Mouse (Mus musculus) large intestine, adult 2 months (tissue): ENCODE measurements around the gene Lingo3. TPM values are rescaled to one million over a fixed set of nuclear protein-coding genes. Genes with fewer than 3 reads are reported as not detected.

ENCODE experiments used
- DNase-seq: peaks from one replicate; pipeline ENCODE4 v3.0.0-alpha.2; 2012; ENCODE audit warnings: low read depth, low spot score
- WGBS: fragments of 180-500 bp; shearing (Covaris S2); methylation state at CpG from one replicate; pipeline ENCODE4 v1.1.7; 2018; 5-methylcytosine and 5-hydroxymethylcytosine counted together
- polyA plus RNA-seq: library from polyadenylated mRNA; depleted of rRNA; stranded (reverse); fragments of >200 nt; gene quantifications from 2 replicates; pipeline ENCODE4 v1.2.3, GENCODE M21; 2012; rRNA removed

The Lingo3 gene
- polyA plus RNA-seq: 0.04 and 0.05 TPM in 2 replicates

DNA sequence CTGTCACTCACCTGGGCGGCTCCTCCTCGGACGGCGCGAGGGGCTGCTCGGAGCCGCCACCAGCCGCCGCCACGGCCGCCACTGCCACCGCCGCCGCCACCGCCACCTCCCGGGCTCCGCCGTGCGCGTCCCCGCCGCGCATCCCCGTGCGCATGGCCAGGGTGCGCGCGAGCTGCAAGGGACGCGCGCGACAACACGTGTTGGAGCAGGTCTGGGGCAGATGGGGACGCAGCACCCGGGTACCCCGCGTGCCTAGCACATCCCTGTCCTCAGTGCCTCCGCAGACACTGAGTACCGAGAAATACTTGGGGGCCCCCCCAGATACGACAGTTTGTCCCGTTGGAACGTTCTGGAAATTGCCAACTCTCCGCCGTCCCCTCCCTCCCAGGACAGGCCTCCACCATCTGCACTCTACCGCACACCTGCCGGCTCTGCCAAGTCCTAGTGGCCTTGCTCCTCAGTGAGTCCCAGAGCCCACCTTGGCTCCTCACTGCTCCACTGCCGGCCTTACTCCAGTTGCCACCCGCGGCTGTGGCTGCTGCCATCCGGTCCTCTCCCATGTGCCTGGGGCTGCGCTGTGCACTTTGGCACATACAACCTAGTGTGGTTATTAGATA, at the start of gene Lingo3:
TSS of gene Lingo3 (minus strand) at position 109 of the 617 bp plus-strand sequence.
- WGBS: 4% methylated on average over 46 of the region's 51 CpGs
- no peak for DNase-seq

DNA sequence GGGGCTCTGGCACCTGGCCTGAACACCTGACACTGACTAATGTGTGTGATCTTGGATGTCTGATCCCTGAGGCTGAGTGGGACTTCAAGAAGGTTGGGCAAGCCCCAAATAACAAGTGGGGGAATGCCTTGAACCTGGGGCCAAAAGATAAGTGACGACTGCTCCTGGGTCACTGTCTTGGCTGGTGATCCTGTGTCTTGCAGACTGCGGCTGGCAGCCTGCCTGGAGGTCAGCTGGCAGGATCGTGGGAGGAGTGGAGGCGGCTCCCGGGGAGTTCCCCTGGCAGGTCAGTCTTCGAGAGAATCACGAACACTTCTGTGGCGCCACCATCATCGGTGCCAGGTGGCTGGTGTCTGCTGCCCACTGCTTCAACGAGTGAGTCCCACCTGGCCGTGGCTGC, 43.3 kb upstream of the Lingo3 start:
- DNase-seq: no peak
- 18% methylated on average over 11 of the region's 11 CpGs for WGBS

DNA sequence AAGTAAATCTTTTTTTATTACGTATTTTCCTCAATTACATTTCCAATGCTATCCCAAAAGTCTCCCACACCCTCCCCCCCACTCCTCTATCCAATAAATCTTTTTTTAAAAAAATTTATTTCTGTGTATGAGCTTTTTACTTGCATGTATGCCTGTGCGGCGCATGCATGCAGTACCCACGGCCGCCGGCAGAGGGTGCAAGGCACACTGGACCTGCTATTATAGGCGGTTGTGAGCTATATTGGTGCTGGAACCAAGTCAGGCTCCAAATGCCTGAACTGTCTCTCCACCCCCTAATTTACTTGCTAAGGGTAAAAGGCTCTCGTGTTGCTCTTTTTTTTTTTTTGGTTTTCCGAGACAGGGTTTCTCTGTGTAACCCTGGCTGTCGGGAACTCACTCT, 37.5 kb upstream of the Lingo3 start:
- 20% methylated on average over 10 of the region's 10 CpGs for WGBS
- no peak for DNase-seq

DNA sequence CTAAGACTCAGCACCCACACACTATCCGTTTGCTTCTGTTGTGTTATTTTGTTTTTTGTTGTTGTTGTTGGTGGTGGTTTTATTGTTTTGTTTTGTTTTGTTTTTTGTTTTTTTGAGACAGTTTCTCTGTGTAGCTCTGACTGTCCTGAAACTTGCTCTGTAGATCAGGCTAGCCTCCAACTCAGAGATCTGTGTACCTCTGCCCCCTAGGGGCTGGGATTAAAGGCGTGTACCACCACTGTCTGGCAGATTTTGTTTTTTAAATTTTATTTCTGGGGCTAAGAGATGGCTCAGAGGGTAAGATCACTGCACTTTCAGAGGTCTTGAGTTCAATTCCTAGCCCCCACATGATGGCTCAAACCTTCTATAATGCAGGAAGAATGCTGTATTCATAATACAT, 37.1 kb upstream of the Lingo3 start:
- WGBS: 62% methylated on average over 2 of the region's 2 CpGs
- no peak for DNase-seq

DNA sequence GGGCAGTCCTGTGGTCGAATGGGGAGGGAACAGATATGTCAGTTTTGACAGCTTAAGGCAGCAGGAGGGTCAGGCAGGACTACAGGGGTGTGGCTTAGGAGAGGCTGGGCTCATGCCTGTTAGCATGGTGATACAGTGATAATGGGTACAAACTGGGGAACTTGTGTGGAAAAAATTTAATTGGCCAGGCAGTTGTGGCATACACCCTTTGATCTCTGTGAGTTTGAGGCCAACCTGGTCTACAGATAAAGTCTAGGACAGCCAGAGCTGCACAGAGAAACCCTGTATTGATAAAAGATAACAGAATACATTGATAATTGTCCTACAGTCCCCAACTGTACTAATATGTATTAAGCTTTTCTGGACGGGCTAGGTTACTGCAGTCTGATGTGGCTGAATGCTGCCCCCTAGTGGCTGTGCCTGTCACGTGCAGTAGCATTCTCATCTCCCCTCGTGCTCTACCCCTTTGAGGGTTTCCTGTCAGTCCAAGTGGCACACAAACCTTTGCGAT, 36.3 kb upstream of the Lingo3 start:
- DNase-seq: no peak
- WGBS: 15% methylated on average over 5 of the region's 5 CpGs

DNA sequence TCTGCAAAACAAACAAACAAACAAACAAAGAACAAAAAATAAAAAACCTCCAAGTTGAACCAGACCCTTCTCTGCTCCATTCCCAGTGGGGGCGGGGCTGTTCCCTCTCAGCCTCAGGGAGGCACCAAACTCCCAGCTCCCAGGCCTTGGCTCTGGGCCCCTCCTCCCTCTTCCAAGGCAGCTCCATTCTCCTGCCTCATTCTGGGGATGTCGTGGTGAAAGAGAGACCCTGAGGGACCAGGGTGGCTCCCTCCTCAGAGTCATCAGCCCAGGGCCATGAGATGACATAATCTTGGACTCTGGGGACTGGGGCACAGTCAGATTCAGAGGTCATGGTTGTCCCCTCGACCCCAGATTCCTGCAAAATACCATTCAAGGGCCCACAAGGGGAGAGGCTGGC, 32.8 kb upstream of the Lingo3 start:
- WGBS: 29% methylated on average over 3 of the region's 3 CpGs
- no peak for DNase-seq

DNA sequence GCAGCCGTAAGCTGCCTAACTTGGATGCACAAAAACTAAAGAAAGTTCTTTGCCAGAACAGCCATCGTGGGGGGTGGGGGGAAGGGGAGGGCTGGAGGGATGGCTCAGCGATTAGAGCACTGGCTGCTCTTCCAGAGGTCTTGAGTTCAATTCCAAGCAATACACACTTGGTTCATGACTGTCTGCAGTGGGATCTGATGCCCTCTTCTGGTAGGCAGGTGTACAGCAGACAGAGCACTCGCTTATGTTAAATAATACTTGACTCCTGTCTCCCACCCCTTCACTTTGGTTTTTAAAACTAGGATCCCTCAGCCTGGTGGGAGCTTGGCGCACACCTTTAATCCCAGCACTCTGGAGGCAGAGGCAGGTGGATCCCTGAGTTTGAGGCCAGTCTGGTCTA, 32.2 kb upstream of the Lingo3 start:
- DNase-seq: no peak
- 26% methylated on average over 5 of the region's 5 CpGs for WGBS

DNA sequence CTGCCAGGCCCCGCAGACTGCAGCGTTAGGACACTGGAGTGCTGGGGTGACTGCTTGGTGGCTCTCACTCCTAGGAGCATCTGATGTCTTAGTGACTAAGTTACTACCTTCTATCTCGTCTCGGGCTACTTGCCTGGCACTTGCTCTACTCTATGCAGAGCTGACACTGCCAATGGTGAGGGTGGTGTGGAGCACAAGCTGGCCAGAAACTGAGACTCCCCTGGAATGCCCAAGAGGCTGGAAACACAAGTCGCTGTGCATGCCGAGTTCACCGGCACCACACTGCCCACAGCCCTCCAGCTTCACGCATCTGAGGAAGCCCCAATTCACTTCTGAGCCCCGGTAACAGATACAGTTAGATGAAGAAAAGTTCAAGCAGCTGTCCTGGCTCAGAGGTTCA, 30.2 kb upstream of the Lingo3 start:
- no peak for DNase-seq
- 77% methylated on average over 9 of the region's 9 CpGs for WGBS

DNA sequence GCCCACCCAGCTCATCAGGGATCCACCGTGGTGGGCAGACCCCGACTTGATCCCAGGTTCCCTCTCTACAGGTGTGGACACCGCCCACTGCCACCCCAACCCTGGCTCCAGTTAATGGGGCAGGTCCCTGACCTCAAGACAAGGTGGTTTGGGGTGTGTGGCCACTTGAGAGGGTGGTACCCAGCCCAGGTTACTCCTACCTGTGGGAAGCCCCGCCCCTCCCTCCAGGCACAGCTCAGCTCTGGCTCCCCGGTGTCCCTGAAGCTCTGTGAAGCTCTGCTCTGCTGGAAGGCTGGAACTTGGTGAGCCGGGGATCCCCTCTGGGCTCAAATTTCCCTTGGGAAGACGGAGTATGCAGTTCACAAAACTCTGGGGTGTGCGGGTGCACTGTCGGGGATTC, 27.7 kb upstream of the Lingo3 start, which contains the start of gene Tmprss9:
TSS of gene Tmprss9 (plus strand) at position 268 of the 400 bp plus-strand sequence.
- 17% methylated on average over 9 of the region's 9 CpGs for WGBS
- no peak for DNase-seq

DNA sequence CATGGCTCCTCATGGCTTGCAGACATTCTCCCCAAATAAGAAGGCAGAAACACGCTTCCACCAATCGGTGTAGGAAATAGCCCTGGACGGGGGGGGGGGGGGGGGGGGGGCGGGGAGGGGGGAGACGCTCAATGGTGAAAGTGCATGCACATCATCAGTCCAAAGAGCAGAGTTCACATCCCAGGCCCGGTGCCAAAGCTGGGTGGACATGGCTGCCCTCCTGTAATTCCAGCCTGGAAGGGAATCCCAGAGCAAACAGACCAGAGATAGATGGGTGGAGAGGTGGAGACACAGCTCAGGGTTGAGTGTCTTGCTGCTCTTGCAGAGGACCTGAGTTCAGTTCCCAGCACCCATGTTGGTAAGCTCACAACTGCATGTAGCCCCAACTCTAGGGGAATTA, 27.2 kb upstream of the Lingo3 start:
- DNase-seq: no peak
- 34% methylated on average over 3 of the region's 6 CpGs for WGBS

DNA sequence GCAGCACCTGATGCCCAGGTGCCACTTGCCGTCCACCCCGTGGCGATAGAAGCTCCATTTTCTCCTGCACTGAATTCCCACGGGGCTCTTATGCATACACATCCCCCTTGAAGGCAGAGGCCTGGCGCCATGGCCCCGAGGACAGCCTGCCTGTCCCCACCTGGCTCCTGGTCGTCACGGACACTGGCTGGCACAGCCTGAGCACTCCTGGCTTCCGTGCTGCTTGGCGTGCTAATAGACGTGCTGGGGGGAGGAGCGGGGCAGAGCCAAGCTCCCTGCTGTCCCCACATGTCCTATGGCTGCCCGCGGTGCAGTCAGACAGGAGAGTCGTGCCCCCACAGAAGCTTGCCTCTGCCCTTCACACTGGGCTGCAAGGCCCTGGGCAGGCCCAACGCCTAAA, 20.6 kb upstream of the Lingo3 start:
- no peak for DNase-seq
- WGBS: 89% methylated on average over 16 of the region's 16 CpGs

DNA sequence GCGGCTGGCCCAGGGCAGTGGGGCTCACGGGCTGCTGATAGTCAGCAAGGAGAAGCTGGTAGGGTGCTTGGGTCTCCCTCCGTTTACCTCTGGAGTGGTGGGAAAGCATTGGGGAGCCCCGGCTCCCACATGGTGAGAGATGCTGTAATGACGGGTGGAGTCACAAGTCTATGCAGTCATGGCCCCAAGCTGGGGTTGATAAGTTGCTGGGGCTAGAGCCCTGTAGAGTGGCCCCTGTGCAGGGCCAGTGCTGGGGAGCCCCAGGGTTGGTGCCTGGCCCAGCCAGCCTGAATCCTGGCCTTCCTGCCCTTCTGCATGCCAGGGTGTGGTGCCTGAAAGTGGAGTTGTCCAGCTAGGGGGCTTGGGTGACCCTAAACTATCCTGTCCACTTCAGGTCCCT, 18.5 kb upstream of the Lingo3 start:
- no peak for DNase-seq
- WGBS: 92% methylated on average over 5 of the region's 5 CpGs

DNA sequence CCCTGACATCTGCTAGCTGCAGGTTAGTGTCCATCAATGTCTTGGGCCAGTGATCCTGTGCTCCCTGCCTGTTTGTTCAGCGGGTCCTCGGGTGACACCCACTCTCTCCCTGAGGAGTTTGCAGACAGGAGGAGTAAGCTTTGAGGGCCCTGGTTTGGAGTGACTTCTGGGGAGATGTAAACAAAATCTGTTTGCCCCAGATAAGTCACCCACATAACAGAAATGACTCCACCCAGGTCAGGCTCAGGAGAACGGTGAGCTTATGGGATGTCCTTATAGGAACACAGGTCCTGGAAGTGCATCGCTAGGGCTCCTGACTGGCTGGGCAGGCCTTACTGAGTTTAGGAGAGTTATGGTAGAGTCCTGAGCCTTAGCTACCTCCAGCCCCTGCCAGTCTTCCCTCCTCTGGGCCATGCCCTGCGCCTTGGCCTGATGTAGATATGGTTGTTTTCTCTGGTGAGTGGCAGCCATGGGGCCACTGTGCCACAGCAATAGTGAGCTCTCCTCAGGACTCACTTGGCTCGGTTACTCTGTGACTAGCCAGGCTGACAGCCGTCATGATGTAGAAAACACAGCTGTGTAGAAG, 14.6 kb upstream of the Lingo3 start:
- DNase-seq: no peak
- 80% methylated on average over 7 of the region's 7 CpGs for WGBS

DNA sequence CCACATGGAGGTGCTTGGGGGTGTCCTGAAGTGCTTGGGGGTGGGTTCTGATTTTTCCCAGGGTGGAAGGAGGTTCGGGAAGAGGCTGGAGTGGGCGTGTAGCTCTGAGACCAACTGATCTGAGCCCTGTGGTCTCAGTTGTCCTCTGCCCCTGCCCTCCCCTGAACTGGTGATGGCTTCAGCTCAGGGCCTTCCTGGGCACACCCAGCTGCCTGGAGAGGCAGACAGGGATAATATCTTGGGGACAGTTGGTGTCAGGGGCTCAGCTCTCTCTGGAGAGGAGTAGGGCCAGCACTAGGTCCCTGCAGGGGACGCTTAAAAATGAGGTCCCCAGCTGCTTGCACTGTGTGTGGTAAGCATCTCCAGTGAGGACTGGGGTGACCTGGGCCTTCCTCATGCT, 14.0 kb upstream of the Lingo3 start:
- WGBS: 79% methylated on average over 3 of the region's 3 CpGs
- no peak for DNase-seq

DNA sequence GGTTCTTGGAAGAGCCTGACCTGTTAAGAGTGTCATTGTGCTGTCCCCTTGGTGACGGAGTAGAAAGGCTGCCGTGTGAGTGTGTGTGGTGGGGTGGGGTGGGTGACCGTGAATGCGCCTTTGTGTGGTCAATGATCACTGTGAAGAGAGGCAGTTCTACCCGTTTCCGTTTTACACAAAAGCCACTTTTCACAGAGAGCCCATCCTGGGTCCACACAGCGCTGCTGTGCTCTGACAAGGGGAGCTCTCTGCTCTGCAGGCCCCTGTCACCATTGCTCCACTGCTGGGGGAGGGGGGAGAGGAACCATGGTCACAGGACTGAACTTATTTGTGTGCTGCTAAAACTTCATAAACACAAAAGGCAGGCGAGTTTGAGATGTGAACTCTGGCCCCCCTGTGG, 13.5 kb upstream of the Lingo3 start:
- 70% methylated on average over 8 of the region's 8 CpGs for WGBS
- no peak for DNase-seq

DNA sequence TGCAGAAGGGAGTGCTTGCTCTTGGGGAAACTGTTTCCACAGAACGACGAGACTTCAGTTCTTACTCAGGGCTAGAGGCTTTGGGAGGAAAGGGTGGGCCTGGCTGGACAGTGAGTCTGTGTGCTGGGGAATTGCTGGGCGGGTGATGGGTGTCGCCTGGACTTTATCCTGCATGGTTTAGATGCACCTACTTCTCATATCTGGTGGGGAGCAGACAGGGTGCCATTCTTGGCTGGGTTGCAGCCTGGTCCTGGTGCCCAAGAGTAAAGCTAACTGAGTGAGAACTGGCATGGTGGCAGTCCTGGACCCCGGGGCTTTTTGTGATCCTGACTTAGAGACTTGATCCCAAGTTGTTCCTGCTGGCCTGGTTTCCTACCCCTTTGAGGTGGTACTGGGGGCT, 13.1 kb upstream of the Lingo3 start:
- DNase-seq: no peak

DNA sequence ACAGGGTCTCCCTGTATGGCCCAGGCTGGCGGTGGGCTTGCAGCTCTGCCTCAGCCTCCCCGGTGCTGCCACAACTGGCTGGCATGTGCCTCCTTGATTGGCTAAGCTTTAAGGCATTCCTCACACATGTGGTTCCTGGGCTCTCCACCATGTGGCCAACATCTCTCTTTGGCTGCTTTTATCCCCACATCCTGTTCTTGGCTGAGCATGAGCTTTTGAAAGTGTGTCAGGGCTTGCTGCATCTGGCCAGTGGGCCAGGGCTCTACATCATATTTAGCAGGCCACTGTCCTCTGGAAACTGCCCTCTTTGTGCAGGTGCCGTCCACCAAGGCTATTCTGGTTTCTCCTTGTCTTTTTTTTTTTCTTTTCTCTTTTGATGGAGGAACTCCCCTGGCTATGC, 12.4 kb upstream of the Lingo3 start:
- 49% methylated on average over 3 of the region's 3 CpGs for WGBS
- no peak for DNase-seq

More for the DNA sequence above, 13.1 kb upstream of the Lingo3 start:
- 55% methylated on average over 5 of the region's 5 CpGs for WGBS

DNA sequence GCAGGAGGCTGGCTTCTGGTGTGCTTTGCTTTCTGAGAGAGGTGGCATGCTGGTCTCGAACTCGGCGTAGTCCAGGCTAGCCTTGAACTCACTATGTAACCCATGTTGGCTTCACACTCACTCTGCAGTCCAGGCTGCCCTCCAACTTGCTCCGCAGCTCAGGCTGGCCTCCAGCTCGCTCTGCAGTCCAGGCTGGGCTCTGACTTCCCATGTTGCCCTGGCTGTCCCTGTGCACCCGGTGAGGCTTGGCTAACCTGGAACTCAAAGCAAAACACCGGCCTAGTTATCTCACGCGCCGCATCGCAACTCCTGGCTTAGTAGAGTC, 11.9 kb upstream of the Lingo3 start:
- DNase-seq: no peak
- 9% methylated on average over 11 of the region's 11 CpGs for WGBS

DNA sequence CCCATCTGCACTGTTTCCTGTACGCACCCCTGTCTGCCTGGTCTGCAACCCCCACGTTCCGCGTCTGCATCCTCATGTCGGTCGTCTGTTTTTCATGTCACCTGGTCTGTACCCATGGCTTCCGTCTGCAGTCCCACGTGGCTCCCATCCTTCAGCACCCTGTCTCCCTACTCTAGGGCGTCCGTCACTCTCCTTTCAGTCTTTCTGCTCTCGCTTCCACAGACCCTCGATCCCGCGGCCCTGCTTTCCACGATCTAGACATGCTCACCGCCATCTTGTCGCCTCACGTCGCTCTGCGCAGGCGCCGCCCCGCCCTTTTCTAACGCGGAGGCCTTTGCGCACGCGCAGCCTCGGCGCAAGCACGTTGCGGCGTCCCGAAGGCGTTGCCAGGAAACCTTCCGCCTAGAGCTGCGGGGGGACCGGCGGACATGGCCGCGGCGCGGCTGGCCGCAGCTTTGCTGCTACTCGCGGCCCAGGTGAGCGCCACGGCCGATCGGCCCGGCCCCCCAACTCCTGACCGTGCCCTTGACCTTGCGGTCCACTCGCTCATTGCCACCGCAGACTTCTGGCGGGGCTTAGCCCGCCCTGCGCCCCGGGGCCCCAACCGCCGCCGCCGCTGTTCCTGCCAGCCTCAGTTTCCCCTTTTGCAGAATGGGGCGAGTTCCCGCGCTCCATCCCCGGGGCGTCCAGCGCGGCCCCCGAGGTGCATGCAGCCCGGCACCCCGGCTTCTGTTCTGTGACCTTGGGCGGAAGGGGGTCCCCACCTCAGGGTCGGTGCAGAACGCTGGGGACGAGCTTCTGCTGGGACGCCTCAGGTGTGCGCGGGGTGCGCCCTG, 11.3 kb upstream of the Lingo3 start, which contains the start of the genes Lsm7 and Sppl2b:
TSS of gene Lsm7 (minus strand) at position 297 of the 836 bp plus-strand sequence.
TSS of gene Sppl2b (plus strand) at position 363 of the 836 bp plus-strand sequence.
- WGBS: under 1% methylated on average over 81 of the region's 81 CpGs
- peak; percentile 62 for DNase-seq

DNA sequence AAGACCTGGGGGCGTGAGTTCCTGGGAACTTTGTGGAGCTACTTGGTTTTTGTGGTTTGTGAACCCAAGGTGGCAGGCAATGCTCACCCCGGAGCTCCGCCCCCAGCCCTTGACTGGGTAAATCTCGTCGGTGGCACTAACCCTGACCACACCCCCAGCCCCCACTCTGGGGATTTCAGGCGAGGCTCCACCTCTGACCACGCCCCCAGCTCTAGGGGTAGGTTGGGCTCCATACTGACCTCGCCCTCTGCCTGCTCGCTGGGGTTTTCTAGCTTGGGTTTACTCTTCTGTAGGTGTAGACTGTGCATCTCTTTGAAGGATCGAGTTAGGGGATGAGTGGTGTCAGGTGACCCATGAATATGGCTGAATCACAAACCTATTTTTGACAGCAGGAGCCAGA, 4.7 kb upstream of the Lingo3 start:
- WGBS: 5% methylated on average over 10 of the region's 10 CpGs
- DNase-seq: no peak

DNA sequence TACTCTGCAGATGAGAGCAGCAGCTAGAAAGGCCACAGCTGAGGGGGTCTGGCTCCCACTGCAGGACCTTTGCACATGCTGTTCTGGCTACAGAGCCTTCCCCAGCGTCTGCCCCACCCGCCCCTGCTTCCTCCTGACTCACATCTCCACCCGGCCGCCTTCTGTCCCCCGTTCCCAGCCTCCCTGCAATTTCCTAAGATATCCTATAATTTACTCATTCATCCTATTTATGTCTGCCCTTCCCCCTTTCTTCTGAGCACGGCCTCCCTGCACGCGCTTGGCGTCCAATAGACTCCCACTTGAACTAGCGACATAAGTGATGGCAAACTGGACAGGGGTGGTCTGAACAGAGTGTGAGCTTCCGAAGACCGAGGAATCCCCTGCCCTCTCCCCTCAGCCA, 1.9 kb upstream of the Lingo3 start:
- DNase-seq: no peak
- 58% methylated on average over 12 of the region's 12 CpGs for WGBS
